Mouse (Mus musculus) heart, embryonic 14.5 days (tissue): Measurements from ENCODE around the gene Cfap45. TPM values are rescaled to one million over a fixed set of nuclear protein-coding genes. Genes with fewer than 3 reads are reported as not detected.

Experiments
- polyA plus RNA-seq: library from polyadenylated mRNA; unstranded; fragments of >200 nt; fragmentation: Nextera tagmentation; extraction: Ambion mirVana; gene quantifications from 2 replicates; pipeline ENCODE4 v1.2.1, GENCODE M21; 2014

The Cfap45 gene
- polyA plus RNA-seq, 1 experiment from 2014 or later, result 2.6 TPM

Other genes with a start within 250 kb of the Cfap45 start
- 5.3 and 7.3 TPM in 2 replicates for gene Atp1a2, start 222.7 kb upstream of the Cfap45 start, polyA plus RNA-seq
- gene Kcnj9, start 191.5 kb upstream of the Cfap45 start, polyA plus RNA-seq, result not detected in 2 replicates
- not detected in 2 replicates for gene Kcnj10, start 179.6 kb upstream of the Cfap45 start, polyA plus RNA-seq
- 5.6 and 6.3 TPM in 2 replicates for gene Pigm, start 144.3 kb upstream of the Cfap45 start, polyA plus RNA-seq
- gene Slamf9, start 45.4 kb upstream of the Cfap45 start, polyA plus RNA-seq, result 1.5 and 1.6 TPM in 2 replicates
- 2.0 and 5.0 TPM in 2 replicates for gene Igsf9, start 39.0 kb upstream of the Cfap45 start, polyA plus RNA-seq
- 187 and 196 TPM in 2 replicates for gene Tagln2, start 20.8 kb upstream of the Cfap45 start, polyA plus RNA-seq
- gene Vsig8, start 35.1 kb downstream of the Cfap45 start, polyA plus RNA-seq, result 0.22 and 0.23 TPM in 2 replicates
- 0.12 TPM in 1 of 2 replicates, not detected in the other for gene Slamf8, start 69.8 kb downstream of the Cfap45 start, polyA plus RNA-seq
- gene Fcrl6, start 81.8 kb downstream of the Cfap45 start, polyA plus RNA-seq, result not detected in 2 replicates
- 13.6 and 13.7 TPM in 2 replicates for gene Dusp23, start 112.2 kb downstream of the Cfap45 start, polyA plus RNA-seq
- not detected in 2 replicates for gene Crp, start 177.3 kb downstream of the Cfap45 start, polyA plus RNA-seq